Mouse (Mus musculus) gastrocnemius, postnatal 36 days (tissue): Measurements from ENCODE around the gene Ces1d. TPM values are rescaled to one million over a fixed set of nuclear protein-coding genes. Genes with fewer than 3 reads are reported as not detected.
"Not testable (repeated sequence)": the region's sequence is repeated elsewhere in the genome, so short reads cannot be mapped to it uniquely, and the experiment has no call there.

Experiments
- DNase-seq, 2 experiments: peaks; one replicate each; pipeline ENCODE4 v3.0.0; 2022
- intact Hi-C: fragments of 180-260 bp; cut with DNase I; formaldehyde crosslinking; loops from one replicate; pipeline ENCODE4 v1.15.1; 2025
- long read RNA-seq, 2 experiments: library from polyadenylated mRNA; stranded (forward); transcript quantifications; one replicate each; pipeline ENCODE4 v2.0.0; 2021
- total RNA-seq, 2 experiments: library from RNA; stranded (reverse); gene quantifications; 2 replicates each; pipeline ENCODE4 v1.2.3; 2021

The Ces1d gene
- total RNA-seq: 10 to 100 TPM; 28.6 to 70.1 TPM
- long read RNA-seq, experiment 1, transcript Ces1d-201 (14 exons, 2,004 nt): major isoform, 16 of 19 reads
- long read RNA-seq, experiment 1, partial matches to known transcripts: 1 of 19 reads
- long read RNA-seq, experiment 1, other reads (novel, unspliced or antisense): 1 of 19 reads
- long read RNA-seq, experiment 2, transcript Ces1d-201 (14 exons, 2,004 nt): major isoform, 74 of 86 reads
- long read RNA-seq, experiment 2, partial matches to known transcripts: 9 of 86 reads
- long read RNA-seq, experiment 2, other reads (novel, unspliced or antisense): 3 of 86 reads

DNA sequence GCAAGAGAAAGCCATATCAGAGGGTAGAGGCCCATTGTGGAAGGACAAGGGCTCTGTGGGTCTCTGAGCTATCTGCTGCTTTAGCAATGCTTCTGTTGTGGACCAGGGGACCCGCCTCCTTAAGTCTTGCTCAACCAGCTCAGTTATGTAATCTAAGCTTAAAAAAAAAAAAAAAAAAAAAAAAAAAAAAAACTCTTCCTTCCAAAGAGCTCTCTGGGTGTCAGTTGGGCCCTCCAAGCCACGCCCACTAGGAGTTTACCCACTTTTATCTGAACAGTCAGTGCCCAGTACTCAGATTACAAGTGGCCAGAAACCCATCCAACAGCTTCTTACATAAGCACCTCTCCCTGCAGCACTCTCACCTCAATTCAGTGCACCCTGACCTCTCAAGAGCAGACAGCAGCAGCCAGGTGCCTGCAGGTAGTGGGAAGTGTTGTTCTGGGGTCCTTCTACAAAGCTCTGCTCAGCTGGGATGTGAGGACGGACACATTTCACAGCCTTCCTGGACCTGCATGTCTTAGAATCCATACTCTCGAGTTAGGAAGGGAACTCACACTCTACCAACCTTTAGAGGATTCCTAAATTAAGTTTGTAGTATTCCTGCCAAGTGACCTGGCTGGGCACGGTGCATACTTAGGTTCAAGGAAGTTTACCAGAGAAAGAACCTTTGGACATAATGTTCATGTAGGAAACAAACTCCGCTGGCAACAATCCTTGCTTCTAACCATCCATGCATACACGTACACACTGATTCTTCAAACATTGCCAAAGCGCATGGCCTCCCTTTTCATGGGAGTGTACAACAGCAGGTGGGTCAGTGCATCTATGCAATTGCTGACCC is at the start of gene Ces1d:
Gene Ces1d, minus strand, starts transcription at position 154 of the 841 bp plus-strand sequence.
- peak; percentile 33 to 54 for DNase-seq
- intact Hi-C loops: no loop called here

DNA sequence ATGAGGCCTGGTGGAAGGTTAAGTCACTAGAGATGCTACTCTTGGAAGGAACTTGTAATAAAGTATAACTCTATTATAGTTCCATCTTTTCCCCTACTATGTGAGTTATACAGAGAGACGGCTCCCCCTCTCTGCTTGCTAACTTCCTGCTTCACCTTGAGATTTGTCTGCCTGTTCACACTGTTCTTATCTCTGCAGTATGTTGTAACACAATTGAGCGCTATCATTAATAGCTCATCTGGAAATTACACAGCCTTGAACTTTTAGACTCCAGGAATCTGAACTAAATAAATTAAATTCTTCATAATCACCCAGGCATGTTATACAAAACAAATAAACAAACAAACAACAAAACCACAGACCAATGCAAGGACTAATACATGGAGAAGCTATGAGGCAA is 48.4 kb upstream of the Ces1d start:
- intact Hi-C loops: no loop called here

DNA sequence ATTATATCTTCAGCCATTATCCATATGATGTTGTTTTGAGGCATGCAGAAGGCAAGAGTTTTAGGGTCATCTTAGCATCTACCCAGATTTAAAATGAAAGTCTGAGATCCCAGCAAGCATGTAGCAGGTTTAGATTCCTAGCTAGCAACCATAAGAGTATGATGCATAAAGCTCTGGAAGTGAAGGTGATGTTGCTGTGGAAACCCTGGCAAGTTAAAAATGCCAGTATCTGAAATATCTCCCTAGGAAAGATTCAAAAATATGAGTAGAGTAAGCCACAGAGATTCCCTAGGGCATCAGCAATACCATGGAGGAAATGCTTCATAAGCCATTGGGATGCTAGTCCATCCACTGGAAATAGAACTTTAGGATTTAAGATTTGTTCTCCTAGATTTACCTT is 42.2 kb upstream of the Ces1d start:
- DNase-seq: no peak
- intact Hi-C loops: no loop called here

More for the DNA sequence above, 48.4 kb upstream of the Ces1d start:
- no peak for DNase-seq

DNA sequence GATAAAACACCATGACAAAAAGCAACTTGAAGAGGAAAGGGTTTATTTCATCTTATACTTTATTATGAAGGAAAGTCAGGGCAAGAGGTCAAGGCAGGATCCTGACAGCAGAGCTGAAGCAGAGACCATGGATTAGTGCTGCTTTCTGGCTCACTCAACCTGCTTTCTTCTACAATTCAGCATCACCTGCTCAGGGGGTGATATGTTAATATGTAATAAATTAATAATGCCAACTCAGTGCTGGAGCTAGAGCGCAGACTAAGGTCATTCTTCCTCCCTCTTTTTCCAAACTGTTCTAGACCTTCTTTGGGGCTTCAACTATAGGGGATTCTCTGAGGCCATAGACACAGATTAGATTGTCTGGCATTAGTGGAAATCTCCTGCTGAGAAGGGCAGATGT is 38.0 kb upstream of the Ces1d start:
- intact Hi-C loops: no loop called here
- no peak for DNase-seq

DNA sequence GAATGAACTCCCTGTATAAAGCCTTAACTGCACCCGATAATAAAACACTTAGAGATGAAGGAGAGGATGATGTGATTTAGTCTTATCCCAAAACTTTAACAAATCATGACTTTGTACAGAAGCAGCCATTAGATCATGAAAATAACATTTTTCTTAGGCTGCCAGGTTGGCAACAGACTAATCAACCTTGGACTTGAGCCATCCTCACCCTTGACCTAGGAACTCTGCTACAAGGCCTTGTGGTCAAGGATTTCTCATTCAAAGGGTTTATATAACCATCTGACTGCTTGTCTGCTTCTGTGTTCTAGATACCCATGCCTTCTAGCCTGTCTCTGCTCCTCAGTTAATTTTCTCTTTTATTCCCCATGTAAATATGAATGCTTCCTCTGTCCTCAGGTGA is 37.1 kb upstream of the Ces1d start:
- no peak for DNase-seq
- intact Hi-C loops: no loop called here

DNA sequence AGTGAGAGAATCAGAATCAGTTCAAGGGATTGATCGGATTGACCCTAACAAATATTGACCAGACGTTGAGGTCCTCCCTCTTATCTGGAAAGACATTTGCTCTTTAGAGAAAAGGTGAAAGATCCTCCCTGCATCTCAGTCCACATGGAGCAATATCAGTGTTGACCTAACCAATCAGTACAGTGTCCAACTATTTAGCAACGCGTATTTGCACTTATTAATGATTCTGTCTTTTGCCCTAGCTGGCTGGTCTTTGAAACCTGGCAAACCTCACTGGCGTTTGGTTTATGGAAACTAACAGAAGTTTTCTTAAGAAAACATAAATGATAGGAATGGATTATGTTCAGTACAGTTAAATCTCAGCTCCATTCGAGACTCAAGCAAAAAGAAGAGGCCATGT is 36.4 kb upstream of the Ces1d start:
- intact Hi-C loops: no loop called here
- DNase-seq: no peak

DNA sequence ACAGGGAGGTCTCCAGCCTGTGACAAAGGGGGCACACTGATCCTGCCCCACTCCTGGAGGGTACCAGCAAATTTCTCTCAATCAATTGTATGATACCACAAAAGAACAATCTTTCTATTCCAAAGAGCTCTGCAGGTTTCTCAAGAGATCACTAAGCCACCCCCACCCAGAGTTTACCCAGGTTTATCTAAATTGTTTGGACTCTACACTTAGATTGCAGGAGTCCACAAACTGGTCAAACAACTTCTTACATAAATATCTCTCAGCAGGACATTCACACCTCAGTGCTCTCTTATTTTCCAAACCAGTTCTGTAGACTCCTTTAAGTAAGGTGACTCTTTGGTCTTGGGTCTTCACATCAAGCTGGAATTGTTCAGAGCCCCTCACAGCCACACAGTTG is 31.8 kb upstream of the Ces1d start, which contains the start of gene Ces1e:
Gene Ces1e, minus strand, starts transcription at position 174 of the 400 bp plus-strand sequence.
- DNase-seq: no peak
- intact Hi-C loops: no loop called here

DNA sequence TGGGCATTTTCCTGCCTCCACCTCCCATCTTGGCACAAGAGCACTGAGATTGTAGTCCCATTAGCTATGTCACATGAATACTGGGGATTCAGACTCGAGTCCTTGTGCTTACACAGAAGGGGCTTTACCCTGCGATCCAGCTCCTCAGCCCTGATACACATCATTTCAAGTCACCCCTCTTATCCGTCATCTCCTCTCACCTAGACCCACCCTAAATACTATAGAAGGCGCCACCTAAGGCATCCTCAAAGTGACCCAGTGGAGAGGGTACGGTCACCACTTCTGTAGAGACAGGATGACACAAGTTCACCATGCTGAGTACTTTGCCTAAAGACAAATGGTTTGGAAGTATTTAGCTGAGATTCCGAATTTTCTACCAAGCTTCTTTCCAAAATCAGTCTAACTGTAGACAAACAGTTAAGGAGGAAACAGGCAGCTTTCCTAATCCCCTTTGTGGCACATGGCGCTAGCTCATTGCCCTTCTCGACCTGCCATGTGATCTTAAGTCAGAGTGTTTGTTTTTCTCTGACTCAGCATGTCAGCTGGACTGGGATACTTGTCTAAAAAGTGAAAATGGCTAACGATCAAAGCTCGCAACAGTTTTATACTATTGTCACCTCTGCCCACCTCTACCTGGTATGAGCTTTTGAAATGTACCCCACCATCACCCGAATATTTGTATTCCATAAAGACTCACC is 31.2 kb upstream of the Ces1d start:
- DNase-seq: no peak
- intact Hi-C loops: no loop called here

DNA sequence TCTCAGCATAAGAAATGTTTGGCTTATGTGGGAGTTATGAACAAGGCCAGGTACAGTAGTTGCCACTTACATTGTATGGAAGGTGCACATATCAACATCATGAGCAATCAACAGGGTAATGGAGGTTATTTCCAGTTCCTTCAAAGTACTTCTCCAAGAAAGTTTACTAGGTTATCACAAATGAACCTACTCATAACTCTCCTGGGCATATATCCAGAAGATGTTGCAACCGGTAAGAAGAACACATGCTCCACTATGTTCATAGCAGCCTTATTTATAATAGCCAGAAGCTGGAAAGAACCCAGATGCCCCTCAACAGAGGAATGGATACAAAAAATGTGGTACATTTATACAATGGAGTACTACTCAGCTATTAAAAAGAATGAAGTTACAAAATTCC is 28.8 kb upstream of the Ces1d start:
- intact Hi-C loops, DNase-seq: not testable (repeated sequence)

DNA sequence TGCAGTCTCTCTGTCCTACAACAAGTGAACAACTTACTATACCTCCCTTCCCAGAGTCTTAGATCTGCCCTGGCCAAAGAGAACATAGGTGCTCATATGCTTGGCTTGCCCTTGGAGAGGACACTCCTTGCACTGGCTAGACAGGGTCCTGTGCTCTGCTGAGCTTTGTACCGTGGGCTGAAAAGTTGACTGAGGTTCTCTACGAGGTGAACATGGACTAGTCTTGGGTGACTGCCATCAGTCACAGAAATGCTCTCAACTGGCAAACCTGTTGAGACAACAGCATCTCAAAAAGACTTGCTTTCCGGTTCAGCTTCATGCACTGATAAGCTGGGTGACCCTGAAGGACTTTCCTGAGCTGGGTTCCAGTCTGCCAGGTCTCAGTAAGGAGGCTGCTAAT is 24.3 kb upstream of the Ces1d start:
- no peak for DNase-seq
- intact Hi-C loops: no loop called here

DNA sequence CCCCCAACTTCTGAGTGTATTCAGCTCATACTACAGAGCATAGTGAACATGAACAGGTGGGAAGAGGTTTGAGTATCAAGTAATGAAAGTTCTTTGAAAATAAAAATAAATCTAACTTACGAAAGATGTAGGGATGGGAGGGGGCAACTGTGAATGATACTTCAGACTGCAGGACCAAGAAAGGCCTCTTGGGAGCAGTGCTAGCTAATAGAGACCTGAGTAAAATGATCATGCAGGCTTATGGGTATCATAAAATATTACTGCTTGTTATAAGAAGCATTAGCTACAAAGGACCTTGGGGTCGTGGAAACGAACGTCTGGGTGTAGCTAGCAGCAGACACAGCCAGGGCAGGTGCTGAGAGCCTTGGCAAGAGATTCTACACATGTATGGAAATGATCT is 20.2 kb upstream of the Ces1d start:
- no peak for DNase-seq
- intact Hi-C loops: loop anchor here (10.0 kb wide), 1 partner anchor 177 kb away; no protein-coding TSS in a partner anchor

DNA sequence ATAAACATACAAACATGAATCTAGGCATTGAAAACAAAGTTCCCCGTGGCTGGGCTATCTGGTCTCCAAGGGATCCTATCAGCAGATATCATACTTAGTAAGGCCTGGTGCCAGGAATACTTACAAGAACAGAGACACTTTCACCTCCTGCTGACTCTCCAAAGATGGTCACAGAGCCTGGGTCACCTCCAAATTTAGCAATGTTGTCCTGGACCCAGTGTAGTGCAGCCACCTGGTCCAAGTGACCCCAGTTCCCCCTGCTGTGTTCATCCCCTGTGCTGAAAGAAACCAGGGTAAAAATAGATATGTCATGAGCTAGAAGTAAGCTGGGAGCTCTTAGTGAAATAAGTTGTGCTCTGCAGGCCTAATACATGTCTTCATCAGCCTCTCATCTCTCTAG is 19.7 kb upstream of the Ces1d start:
- intact Hi-C loops: loop anchor here (10.0 kb wide), 1 partner anchor 177 kb away; no protein-coding TSS in a partner anchor
- no peak for DNase-seq

DNA sequence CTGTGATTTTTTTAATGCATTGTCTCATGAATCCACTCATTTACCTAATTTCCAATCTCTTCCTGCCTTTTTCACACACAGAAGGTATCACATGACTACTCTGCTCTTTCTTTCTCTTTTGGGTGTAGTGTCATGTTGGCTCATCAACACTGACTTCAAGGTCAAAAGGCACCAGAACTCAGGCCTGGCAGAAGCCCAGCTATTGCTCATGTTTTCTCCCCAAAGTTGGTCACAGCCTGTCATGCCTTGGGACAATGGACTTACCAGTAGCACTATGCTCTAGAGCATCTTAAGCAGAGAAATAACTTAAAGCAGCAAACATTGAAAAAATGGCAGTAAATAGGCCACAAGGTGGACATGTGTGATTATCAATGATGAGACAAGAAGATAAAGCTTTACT is 13.5 kb upstream of the Ces1d start:
- DNase-seq: no peak
- intact Hi-C loops: loop anchor here (10.0 kb wide), 1 partner anchor 184 kb away; no protein-coding TSS in a partner anchor

DNA sequence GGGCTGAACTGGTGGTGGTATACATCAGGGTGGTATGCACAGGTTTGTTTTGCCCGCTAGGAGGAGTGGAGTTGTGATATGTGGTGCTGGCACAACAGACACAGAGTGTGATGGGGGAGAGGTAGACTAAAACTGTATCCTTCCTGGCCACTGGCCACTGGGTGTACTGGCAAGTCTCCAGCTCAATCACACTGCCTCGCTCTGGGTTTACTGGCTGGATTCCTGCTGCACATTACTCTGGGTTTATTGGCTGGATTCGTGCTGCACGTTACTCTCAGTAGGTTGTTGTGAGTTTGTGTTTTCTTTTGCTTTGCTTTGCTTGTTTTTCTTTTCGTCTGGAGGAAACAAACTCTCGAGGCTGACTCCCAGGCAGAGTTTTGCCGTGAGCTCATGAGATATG is 1.5 kb upstream of the Ces1d start:
- DNase-seq, intact Hi-C loops: not testable (repeated sequence)

DNA sequence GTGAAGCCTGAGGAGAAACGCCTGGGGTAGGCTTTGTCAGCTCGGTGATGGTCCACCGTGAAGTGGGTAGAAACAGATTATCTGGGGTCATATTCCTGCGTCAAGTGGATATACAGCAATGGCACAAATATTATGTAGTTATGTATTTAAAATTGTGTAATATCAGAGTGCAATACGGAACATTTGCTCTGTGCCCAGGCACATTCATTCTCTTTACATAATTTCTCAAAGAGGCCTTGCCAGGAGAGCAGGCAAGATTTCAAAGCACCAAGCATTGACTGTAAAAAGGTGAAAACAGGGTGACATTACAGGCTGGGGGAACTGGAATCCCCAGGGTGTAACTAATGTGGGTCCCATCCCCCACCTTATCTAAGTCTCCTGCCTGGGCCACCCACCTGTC is 1.2 kb downstream of the Ces1d start:
- intact Hi-C loops: no loop called here
- DNase-seq: no peak

DNA sequence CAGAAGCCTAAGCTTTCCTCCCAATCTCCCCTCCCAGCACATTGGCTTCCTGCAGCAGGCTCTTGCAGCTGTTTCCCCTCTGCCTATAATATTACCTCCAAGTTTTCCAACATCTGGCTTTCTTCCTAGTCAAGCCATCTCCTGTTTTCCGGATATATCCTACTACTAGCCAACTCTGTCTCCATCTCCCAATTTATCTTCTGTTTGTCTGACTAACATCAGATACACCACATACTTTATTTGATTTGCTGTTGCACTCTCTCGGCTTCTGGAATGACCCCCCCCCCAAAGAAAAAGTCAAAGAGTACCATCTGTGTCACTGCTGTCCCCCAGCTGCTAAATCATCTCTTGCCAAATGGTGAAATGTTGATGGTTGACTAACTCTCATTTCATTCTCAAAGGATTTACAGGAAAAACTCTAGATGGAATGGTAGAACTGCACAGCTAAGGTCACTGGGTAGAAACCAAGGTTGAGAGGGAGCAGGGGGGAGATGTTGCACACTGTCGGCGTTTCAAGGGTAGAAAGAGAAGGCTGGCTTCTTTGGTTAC is 17.0 kb downstream of the Ces1d start:
- intact Hi-C loops: no loop called here
- no peak for DNase-seq

DNA sequence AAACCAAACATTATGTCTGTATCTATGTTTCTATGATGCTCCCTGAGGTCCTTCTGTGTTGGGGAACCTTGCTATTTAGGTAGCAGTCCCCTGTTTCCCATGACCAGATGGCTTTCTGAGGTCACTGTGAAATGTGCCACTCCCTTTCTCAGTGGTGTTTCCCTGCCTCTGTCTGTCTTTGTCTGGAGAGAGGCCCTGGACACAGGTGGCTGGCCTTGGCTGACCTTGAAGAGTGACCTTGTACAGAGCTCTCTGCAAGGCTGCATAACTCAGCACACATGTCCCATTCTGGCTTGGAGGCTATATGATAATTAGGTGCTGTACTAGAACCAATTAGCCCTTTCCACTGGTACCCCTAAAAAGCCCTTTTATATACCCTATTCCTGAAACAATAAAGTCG is 21.0 kb downstream of the Ces1d start:
- intact Hi-C loops: no loop called here

DNA sequence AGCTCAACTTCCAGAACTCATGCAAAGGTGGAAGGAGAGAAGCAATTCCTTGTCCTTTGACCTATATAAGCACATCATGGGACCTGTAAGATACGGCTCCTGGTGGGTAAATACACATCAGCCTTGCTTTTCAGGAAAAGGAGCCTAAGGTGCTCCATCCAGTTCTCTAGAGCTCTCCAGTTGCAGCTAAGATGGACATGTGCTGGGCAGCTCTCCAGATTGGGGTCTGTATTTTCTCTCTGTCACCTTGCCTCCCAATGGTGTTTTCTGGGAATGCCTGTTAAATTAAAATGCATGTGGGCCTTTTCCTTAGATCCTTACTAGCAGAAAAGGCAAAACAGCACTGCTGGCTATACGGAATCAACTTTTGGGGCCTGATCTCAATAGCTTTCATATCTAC is 23.1 kb downstream of the Ces1d start:
- DNase-seq: no peak
- intact Hi-C loops: no loop called here

More for the DNA sequence above, 21.0 kb downstream of the Ces1d start:
- no peak for DNase-seq

DNA sequence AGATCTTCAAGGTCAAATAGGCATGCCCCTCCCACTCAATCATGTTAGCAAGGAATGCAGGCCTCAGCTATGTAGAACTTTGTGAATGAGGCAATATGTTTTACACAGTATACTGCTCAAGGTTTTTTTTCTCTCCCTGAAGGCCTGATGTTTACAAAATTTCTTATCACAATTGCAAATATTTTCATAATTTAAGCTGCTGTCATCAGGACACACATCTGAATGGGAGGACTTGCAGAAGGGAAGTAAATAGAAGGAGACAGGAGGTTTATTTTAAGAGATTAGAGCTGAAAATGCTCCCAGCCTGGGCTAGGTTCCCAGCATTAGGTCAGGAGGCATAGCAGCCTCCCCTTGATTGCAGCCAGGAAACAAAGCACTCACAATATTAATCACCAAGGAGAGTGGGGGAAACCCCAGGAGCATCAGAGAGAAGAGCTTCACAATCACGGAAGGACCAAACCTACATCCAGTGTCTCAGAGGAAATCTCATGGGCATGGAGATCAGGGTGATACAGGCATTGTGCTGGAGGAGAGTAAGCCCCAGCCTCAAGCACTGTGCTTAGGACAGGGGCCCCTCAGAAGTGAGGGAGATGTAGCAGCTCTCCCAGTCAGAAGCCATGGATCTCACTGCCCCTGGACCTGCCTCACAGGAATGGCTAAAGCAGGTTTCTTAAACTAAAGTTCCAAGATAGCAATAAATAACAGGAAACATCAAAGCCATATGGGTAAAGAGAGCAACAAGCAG is 25.6 kb downstream of the Ces1d start:
- intact Hi-C loops: no loop called here
- peak; percentile 18 to 25 for DNase-seq

DNA sequence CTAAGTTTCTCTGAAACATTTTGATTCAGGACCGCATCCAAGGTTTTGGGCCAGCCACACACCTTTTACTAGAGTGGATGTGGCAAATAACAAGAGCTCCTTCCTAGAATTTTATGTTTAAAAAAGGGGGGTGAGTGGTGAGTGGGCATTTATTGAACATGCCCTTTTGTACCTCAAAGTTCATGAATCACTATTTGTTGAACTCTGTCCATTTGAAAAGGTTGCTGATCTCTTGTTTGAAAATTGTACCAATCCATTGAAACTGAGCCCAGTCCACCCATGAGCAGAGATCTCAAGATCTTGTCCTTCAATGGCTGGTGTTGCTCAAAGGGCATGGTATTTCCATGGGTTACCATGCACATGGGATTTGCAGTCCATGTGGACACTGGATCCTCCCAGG is 34.3 kb downstream of the Ces1d start:
- intact Hi-C loops: no loop called here
- DNase-seq: no peak
